Mouse (Mus musculus) thymus, adult 18-20 months (tissue): ENCODE results near the gene Rd3.
A peak's percentile ranks its signal among the peaks of the same experiment; 100 is the strongest.

Experiments used
- DNase-seq, 2 experiments: peaks; one replicate each; pipeline ENCODE4 v3.0.0; 2022; ENCODE audit warnings: mixed read lengths in 2 of 2

The Rd3 gene

DNA sequence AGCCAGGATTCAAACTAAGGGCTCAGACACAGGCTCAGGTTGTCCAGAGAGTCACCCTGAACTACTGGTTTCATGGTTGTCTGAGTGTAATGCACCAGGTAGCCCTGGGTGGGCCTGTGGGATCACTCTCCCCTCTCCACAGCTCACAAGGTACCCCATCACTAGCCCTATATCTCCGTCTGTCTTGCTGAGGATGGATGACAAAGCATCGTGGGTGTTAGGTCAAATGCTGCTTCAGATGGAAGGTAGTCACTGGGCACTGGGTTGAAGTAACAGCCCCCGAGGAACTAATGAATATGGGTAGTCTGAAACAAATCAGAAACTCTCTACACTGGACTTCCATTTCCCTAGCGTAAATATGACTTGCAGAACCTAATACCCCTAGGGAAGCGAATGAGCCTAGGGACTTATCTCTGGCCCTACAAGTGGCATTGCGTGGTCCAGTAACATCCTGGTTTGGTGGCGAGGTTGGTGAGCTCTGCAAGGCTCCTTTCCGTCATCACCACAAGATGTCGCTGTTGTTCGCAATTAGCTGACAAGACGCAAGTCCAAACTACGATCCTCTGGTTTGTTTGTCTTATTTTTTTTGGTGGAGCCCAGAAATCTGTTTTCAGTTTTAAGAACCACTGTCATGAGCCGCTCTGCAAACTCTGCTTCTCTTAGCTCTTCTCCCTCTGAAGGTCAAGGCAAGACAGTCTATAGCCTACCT, 12.2 kb upstream of the Rd3 start:
- peak in 1 of 2 experiments; percentile 39 for DNase-seq

DNA sequence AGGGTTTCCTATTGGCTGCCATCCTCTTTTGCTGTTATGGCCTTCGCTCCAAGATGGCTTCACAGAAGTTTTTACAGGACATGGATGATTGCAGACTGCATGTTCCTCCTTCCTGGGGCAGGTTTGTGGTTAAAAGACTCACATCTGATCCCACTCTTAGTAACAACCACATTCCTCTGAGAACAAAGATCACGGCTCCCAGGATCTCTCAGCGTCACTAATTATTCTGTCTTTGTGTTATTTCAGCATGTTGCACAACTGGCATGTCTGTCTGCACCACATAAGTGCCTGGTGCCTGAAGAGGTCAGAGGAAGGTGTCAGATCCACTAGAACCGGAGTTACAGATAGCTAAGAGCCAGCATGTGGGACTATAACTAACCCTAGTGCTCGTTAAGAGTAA, 7.2 kb upstream of the Rd3 start:
- DNase-seq = no peak

DNA sequence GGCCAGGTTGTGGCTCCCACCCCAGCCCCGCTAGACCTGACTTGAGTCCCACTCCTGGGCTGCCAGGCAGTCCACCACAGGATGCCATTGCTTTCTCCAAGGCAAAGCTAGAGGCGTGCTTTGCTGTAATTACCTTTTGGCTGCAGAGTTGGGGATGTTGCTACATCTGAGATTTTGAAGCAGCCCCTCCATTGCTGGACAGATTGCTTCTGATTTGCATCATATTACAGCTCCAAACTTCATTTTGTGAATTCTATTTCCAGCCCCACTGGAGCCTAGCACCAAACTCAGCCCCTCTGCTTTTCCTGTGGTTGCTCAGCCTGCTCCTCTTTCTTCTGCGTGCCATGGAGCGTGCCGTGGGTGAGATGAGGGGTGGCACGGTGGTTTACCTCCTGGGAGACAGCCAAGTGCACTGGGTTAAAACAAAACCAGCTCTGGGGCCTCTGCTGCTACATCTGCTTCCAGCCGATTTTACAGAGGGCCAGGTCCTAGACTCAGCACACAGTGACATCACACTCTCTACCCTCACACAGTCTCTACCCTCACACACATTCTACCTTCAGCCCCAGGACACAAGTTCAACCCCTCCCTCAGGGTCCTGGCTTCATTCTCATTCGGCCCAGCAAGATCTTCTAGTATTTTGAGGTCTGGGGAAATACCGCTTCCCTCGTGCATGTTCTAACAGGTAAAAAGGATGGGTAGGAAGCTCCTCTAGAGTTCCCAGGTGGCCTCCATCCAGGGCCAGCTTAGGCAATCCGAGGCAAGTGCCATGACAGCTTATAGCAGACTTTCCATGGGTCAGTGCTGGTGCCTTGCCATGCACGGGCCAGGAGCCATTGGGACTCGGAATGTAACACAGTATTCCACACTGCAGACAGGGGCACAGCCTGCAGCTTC, 2.4 kb upstream of the Rd3 start:
- no peak for DNase-seq

DNA sequence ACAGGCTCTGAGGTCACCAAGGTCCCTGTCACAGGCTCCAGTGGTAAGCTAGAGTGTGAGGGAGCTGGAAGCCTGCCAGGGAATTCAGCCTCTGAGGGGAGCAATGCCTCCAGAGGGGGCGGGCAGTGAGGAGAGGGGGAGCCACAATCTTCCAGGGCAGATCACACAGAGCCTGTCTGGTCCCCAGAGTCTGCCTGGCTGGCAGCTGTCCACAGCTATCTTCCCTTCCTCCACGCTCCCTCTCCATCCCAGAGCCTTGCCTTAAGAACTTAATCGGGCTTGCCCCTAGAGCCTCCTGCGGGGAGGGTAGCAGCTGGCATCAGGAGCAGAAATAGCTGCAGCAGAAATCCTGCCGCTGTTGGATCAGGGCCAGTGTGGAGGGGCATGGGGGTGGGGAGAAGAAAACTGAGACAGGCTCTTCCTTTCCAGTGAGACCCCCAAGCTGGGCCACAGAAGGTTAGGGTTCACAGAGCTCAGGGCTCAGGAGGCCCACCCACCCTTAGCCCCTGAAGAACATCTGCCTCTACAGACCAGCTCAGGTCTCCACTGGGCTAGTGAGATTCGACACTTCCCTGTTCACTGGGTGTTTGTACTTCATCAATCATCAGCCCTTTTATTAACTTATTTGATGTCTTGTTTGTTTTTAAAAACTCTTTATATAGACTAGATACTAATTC, 4.4 kb downstream of the Rd3 start:
- DNase-seq = no peak

DNA sequence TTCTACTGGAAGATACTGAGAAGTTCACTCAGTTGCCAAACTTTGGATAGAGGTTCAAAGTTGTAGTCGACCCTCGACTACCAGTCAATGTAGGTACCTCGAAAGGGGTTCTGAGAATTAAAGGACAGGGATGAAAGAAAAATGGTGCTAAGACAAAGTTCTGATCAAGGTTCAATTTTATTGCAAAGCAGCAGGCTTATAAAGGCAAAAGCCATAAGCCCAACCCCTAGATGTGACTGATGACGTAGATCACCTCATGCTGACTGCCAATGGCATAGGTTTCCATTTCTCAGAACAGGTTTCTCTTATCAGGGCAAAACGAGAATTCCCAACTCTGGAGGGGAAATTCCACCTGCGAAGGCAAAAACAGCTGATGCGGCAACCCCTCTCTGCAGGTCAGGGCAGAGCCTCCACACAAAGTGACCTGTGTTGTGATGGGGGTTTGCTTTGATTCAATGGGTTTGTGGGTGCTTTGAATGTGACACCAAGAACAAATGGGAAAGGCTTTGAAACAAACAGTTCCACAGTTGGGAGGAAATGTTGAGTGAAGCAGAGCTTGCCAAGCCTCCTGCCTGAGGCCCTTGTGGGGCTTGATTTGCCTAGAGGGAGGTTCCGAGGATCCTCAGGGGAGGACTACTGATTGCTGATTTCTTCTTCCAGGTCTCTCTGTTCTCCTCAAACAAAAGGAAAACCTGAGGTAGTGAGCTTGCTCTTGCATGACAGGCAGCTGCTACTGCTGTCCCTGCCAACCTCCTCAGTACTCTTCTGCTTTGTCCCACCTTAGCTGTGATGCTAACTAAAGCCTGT, 9.7 kb downstream of the Rd3 start:
- no peak for DNase-seq

DNA sequence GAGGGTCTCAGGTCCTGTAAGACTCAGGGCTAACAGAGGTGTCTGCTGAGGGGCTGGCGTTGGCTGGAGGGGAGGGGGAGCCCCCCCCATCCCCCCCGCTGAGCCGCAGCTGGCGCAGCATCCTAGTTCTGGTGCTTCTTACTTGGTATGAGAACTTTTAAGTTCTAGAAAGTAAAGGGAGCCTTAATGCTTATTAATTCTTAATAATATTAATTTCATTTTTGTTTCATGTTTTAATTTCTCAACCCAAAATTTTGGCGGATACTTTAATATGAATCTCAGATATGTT, 10.3 kb downstream of the Rd3 start:
- DNase-seq = no peak

DNA sequence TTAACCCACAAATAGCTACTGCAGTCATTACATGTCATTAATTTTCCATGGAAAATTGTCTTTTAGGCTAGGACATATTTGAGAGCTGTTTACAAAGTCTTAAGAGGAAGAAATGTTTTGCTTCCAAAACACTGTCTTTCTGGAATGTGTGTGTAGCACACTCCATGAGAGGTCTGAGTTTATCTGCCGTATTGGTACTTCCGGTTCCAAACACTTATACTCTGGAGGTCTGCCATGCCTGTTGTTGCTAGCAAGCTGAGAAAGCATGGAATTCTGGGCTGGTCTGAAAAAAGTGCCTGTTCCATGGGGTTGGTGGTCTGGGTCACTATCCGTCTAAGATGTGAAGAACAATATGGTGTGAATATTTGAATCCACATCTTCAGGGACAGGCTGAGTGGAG, 11.5 kb downstream of the Rd3 start:
- no peak for DNase-seq

DNA sequence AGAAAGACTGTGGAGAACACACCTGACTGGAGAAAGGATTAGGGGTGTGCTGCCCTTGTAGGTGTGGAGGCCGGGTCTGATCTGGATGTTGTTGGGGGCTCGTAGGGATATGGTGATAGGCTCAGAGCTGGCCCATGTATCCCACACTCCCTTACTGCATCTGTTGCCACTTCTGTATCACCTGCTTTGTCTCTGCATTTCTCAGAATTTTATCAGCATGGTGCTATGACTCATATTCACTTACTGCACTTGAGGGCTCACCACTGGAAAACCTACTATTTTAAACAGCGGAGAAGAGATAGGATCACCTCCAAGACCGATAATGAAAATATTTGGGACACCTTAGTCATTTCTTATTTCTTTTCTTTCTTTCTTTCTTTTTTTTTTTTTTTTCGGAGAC, 11.9 kb downstream of the Rd3 start:
- no peak for DNase-seq

DNA sequence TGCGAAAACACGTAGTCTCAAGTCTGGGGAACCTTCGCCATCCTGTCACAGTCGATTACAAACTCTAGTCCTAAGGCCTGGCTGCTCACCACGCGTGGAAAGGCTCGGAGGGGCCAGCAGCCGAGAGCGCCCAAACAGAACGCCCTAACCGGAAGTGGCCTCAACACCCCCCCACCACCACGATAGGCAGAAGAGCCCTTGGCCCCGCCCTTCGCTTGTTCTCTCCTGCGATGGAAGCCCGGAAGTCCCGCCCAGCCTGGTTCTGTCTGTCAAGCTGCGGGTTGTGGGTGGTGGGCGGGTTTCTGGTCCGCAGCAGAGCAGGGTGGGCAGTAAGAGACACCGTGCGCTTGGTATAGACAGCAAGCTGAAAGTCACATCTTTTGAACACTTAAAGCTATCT, 12.8 kb downstream of the Rd3 start:
- peak; percentile 94 to 95 for DNase-seq

DNA sequence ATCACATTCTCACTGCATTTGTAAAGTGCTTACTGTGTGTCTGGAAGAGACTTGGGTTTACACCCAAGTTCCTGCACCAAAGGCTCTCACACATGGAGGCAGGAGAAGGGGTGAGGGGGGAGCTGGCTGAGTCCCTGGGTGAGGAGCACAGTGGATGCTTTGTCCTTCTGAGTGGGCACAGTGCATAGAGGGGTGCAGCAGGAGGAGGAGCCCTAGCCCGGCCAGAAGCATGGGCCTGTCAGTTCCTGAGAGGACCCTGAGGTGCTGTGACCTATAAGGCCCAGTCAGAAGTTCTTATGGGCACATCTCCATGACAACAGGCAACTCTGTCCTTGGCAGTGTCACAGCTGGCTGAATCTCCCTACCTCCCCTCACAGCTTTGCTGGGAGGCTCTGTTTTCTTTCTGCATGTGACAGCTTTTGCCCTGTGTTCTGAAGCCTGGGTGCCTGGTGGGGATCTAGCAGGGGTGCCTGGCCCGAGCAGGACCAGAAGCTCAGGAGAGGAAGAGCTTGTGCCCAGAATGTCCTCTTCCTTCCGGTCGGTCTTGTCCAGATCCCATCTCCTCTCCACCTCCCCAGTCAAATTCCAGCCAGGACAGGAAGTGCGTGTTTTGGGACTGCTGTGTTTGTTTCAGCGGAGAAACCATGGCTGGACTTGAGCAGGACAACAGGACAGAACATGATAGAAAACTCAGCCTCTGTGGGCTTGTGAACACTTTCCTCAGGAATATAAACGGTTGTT, 15.0 kb downstream of the Rd3 start:
- DNase-seq = no peak

DNA sequence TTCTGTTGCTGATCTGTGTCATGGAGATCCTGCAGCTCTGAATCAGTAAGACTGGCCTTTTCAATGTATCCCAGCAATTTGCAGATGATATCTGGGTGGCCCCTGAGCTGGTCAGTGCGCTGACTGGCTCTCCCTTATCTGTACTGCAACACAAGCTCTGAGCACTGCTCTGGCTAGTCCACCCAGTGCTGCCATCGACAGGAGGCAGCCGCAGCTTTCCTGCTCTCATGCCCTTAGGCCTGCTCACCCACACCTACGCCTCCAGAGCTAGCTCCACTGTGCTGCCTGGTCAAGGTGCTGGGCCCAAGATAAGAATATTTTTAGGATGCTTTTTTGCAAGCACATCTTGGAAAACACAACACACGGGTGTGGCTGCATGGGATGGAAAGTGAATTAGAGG, 17.3 kb downstream of the Rd3 start:
- DNase-seq = no peak

DNA sequence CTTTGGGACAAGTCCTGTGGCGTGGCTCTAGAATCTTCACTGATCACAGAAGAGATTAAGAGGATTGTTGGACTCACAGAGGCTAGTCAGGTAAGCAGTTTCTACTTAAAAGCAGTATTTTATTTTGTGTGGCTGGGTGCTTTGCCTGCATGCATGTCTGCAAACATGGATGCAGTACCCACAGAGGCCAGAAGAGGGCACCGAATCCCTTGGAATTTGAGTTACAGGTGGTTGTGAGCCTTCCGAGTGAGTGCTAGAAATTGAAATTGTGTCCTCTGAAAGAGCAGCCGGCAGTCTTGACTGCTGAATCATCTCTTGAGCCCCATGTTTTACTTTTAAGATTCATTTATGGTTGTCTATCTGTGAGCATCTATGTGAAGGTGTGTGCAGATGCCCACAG, 18.3 kb downstream of the Rd3 start:
- peak; percentile 34 to 57 for DNase-seq

DNA sequence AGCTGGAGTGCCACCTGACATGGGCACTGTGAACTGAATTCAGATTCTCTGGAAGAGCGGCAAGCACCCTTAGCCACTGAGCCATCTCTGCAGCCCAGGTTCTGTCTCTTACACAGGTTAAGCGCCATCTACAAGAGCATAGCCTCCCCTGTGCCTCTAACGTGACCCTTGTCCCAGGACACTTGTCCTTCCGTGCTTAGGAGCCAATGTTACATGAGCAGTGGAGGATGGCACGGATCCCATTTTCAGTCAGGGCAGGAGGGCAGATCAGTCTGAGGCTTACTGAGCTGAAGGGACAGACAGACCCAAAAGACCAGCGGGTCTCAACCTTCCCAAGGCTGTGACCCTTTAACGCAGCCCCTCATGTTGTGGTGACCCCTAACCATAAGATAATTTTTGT, 18.7 kb downstream of the Rd3 start:
- DNase-seq = no peak

DNA sequence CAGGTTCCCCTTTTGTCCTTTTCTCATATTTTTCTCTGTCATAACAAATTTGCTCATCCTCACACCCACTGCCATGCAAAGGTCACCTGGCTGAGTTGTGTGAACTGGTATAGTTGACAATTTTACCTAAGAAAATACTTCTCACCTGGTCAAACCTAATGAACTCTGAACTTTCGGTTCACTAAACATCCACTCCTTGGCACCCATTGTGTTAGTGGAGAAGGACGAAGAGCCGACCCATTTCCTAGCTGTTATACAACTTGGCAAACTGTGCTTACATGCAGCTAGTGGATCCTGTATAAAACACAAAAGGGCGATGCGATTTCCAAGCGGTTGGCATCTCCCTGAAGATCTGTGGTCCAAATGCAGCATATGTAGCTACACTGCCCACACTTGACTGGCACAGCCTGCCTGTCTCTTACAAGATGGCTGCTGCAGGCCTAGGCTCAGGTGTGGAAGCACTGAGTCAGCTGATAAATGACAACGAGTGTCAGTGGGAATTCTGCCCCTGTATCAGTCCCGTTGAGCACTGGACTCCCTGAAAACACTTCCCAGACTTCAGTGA, 19.5 kb downstream of the Rd3 start:
- DNase-seq = no peak

DNA sequence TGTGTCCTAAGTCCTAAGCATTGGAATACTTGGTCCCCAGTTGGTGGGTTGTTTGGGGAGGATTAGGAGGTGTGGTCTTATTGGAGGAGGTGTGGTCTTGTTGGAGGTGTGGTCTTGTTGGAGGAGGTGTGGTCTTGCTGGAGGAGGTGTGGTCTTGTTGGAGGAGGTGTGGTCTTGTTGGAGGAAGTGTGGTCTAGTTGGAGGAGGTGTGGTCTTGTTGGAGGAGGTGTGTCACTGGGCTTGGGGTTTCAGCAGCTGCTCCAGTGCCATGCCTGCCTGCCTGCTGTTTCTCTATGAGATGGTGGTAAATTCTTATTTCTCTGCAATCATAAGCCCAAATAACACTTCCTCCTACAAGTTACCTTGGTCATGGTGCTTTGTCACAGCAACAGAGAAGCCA, 21.9 kb downstream of the Rd3 start:
- DNase-seq = no peak
